Mouse (Mus musculus): ENCODE results near the gene Trp53i11. TPM values are rescaled to one million over a fixed set of nuclear protein-coding genes. Genes with fewer than 3 reads are reported as not detected.

Trp53i11 gene
- total and polyA plus RNA-seq, 3 experiments: 0.36 to 32.1 (median 0.73) TPM

- Histone ChIP-seq H3K9ac (ENCODE audit: insufficient read depth, low read depth) (no peak overlapping the region), H3K4me3 (replicated peaks in 1 of 3; ENCODE audit: low read depth in 2 of 3, low read length in 2 of 3, poor library complexity in 1 of 3) (no peak overlapping the region), H3K9me3 (replicated peaks; ENCODE audit: low read length) (no peaks in the 10 kb centered on the region), H3K4me1 (ENCODE audit: control insufficient read depth in 1 of 2, insufficient read depth in 2 of 2) (peaks cover 11 to 21% of the 10 kb centered on the region in 2 experiments), H3K27me3 (replicated peaks) (peaks cover 78% of the 10 kb centered on the region), H3K79me2 (replicated peaks; ENCODE audit: control insufficient read depth, extremely low read depth, insufficient read depth, poor library complexity, severe bottlenecking) (no peaks in the 10 kb centered on the region), H3K27ac (ENCODE audit: insufficient read depth, low read depth) (no peak overlapping the region), H3K36me3 (replicated peaks in 1 of 2; ENCODE audit: control insufficient read depth in 1 of 2, insufficient read depth in 1 of 2, low read length in 1 of 2) (peaks cover 0 to 4% of the 10 kb centered on the region in 2 experiments), H3K4me2 (ENCODE audit: insufficient read depth, low read depth, poor library complexity, severe bottlenecking) (no peak overlapping the region)
- no peak for DNase-seq (ENCODE audit: extremely low read depth)
- in situ Hi-C loops (cut with MboI; ENCODE audit: low pct_ligation_motif_present, low pct_unique_long_range_greater_than_20kb, low sequenced_read_pairs) (loop anchor here (25.0 kb wide), 1 partner anchor 560 kb away; no protein-coding TSS in a partner anchor), dilution Hi-C loops (cut with MboI; ENCODE audit: extremely low pct_ligation_motif_present, extremely low pct_unique_long_range_greater_than_20kb, low sequenced_read_pairs) (no loop called here)
- TF ChIP-seq MYC (IDR thresholded peaks at IDR 0.05; ENCODE audit: low read depth, low read length) (no peak), BHLHE40 (IDR thresholded peaks at IDR 0.05; ENCODE audit: low read depth, low read length) (no peak), POLR2AphosphoS2 (IDR thresholded peaks at IDR 0.05; ENCODE audit: low read depth, low read length) (no peak), TBP (conservative IDR thresholded peaks at IDR 0.05; ENCODE audit: low read depth, low read length) (no peak), MAZ (IDR thresholded peaks at IDR 0.05; ENCODE audit: low read depth, low read length) (no peak), UBTF (IDR thresholded peaks at IDR 0.05; ENCODE audit: low read depth, low read length) (no peak), SIN3A (IDR thresholded peaks at IDR 0.05; ENCODE audit: low read length) (no peak), MXI1 (IDR thresholded peaks at IDR 0.05; ENCODE audit: low read depth, low read length) (no peak), E2F4 (IDR thresholded peaks at IDR 0.05; ENCODE audit: insufficient replicate concordance, low read depth, low read length) (no peak)
These were observed 15.4 kb downstream of the Trp53i11 start for GRCm38 (mm10) chr2:93202782-93203181.

DNA sequence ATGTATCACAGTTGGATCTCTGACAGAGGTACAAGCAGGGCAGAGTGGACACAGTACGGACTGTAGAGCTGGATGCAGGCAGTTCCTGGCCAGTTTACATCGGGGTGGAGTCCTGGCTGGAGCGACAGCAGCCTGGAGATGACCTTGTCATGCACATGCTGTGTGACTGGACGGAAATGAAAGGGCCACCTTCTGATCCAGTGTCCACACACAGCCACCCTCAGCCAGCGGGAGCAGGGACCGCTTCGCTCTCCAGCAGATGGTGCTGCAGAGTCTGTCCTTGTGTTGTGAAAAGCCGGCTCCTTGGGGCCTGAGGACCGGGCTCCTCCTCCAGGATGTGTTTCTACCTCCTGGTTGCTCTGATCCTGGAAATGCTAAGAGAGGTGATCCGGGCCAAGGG lies 16.3 kb downstream of the Trp53i11 start:
- Histone ChIP-seq H3K4me1 (ENCODE audit: control insufficient read depth in 1 of 2, insufficient read depth in 2 of 2) (peaks cover 11 to 21% of the 10 kb centered on the region in 2 experiments), H3K27ac (ENCODE audit: insufficient read depth, low read depth) (no peak overlapping the region), H3K4me2 (ENCODE audit: insufficient read depth, low read depth, poor library complexity, severe bottlenecking) (no peak overlapping the region), H3K9me3 (replicated peaks; ENCODE audit: low read length) (no peaks in the 10 kb centered on the region), H3K9ac (ENCODE audit: insufficient read depth, low read depth) (no peak overlapping the region), H3K27me3 (replicated peaks) (peaks cover 78% of the 10 kb centered on the region), H3K36me3 (replicated peaks in 1 of 2; ENCODE audit: control insufficient read depth in 1 of 2, insufficient read depth in 1 of 2, low read length in 1 of 2) (peaks cover 0 to 4% of the 10 kb centered on the region in 2 experiments), H3K79me2 (replicated peaks; ENCODE audit: control insufficient read depth, extremely low read depth, insufficient read depth, poor library complexity, severe bottlenecking) (no peaks in the 10 kb centered on the region), H3K4me3 (replicated peaks in 1 of 3; ENCODE audit: low read depth in 2 of 3, low read length in 2 of 3, poor library complexity in 1 of 3) (no peak overlapping the region)
- in situ Hi-C loops (cut with MboI; ENCODE audit: low pct_ligation_motif_present, low pct_unique_long_range_greater_than_20kb, low sequenced_read_pairs) (loop anchor here (25.0 kb wide), 1 partner anchor 559 kb away; no protein-coding TSS in a partner anchor), dilution Hi-C loops (cut with MboI; ENCODE audit: extremely low pct_ligation_motif_present, extremely low pct_unique_long_range_greater_than_20kb, low sequenced_read_pairs) (no loop called here)
- TF ChIP-seq CTCF (conservative IDR thresholded peaks at IDR 0.05 in 1 of 2, IDR thresholded peaks at IDR 0.05 in 1 of 2; ENCODE audit: low read depth in 2 of 2, low read length in 2 of 2): peak in 1 of 2 experiments; percentile 66; a peak in 2 of 4 replicates
- TF ChIP-seq SMC3 (IDR thresholded peaks at IDR 0.05; ENCODE audit: low read depth, low read length): peak; percentile 53
- TF ChIP-seq MEF2A (IDR thresholded peaks at IDR 0.05; ENCODE audit: borderline replicate concordance, low read depth, low read length): no peak
- TF ChIP-seq GABPA (IDR thresholded peaks at IDR 0.05; ENCODE audit: insufficient replicate concordance, low read depth, low read length): no peak
- no peak for TF ChIP-seq MAX (IDR thresholded peaks at IDR 0.05; ENCODE audit: low read length)
- TF ChIP-seq UBTF (IDR thresholded peaks at IDR 0.05; ENCODE audit: low read depth, low read length): no peak
- peak; percentile 37 for TF ChIP-seq RAD21 (IDR thresholded peaks at IDR 0.05; ENCODE audit: low read depth, low read length)
- DNase-seq (ENCODE audit: extremely low read depth): no peak

Measured in CH12.LX (cell line).